Mouse (Mus musculus): ENCODE measurements around the gene Dpagt1. TPM values are rescaled to one million over a fixed set of nuclear protein-coding genes. Genes with fewer than 3 reads are reported as not detected.

Gene Dpagt1
- polyA plus RNA-seq, 1 experiment from 2014 or later: 40.4 TPM

GRCm38 (mm10) chr9:44307248-44307647 is 18.6 kb upstream of the Dpagt1 start:
- Histone ChIP-seq H3K4me3 (no peak overlapping the region), H3K36me3 (peaks cover 17% of the 10 kb centered on the region), H3K27me3 (no peaks in the 10 kb centered on the region), H3K9me3 (no peaks in the 10 kb centered on the region), H3K4me1 (replicated peaks) (peaks cover 31% of the 10 kb centered on the region), H3K27ac (no peak overlapping the region), H3K9ac (no peak overlapping the region), H3K4me2 (no peak overlapping the region)
- no peak for ATAC-seq (ENCODE audit: low FRiP score)
- 94% methylated on average over 2 of the region's 2 CpGs for WGBS

DNA sequence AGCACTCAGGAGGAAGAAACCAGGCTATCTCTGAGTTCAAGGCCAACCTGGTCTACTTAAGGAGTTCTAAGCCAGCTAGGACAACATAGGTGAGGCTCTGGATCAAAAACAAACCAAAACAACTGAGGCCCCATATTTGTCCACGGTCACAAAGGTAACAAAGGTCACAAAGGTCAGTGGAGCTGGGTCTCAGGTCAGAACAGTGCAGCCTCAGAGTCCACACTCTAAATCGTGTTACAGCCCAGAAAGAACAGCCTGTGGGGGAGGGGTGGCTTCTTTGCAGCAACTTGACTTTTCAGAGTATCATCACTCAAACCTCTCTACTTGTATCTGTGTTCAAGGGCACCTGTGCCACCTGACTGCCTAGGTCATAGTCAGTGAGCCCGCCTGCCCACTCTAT is 16.1 kb upstream of the Dpagt1 start:
- H3K4me3 ChIP-seq: no peak overlapping the region
- H3K4me1 ChIP-seq (replicated peaks): peaks cover 22% of the 10 kb centered on the region
- peaks cover 38% of the 10 kb centered on the region for H3K36me3 ChIP-seq
- no peaks in the 10 kb centered on the region for H3K27me3 ChIP-seq
- no peak overlapping the region for H3K27ac ChIP-seq
- H3K4me2 ChIP-seq: no peak overlapping the region
- 70% methylated on average over 3 of the region's 3 CpGs for WGBS
- H3K9me3 ChIP-seq: no peaks in the 10 kb centered on the region
- no peak for ATAC-seq (ENCODE audit: low FRiP score)
- H3K9ac ChIP-seq: no peak overlapping the region

- 27% methylated on average over 10 of the region's 10 CpGs for WGBS
- no peak for ATAC-seq (ENCODE audit: low FRiP score)
- no peak overlapping the region for H3K27ac ChIP-seq
These were observed 15.1 kb upstream of the Dpagt1 start for GRCm38 (mm10) chr9:44310750-44311135.

DNA sequence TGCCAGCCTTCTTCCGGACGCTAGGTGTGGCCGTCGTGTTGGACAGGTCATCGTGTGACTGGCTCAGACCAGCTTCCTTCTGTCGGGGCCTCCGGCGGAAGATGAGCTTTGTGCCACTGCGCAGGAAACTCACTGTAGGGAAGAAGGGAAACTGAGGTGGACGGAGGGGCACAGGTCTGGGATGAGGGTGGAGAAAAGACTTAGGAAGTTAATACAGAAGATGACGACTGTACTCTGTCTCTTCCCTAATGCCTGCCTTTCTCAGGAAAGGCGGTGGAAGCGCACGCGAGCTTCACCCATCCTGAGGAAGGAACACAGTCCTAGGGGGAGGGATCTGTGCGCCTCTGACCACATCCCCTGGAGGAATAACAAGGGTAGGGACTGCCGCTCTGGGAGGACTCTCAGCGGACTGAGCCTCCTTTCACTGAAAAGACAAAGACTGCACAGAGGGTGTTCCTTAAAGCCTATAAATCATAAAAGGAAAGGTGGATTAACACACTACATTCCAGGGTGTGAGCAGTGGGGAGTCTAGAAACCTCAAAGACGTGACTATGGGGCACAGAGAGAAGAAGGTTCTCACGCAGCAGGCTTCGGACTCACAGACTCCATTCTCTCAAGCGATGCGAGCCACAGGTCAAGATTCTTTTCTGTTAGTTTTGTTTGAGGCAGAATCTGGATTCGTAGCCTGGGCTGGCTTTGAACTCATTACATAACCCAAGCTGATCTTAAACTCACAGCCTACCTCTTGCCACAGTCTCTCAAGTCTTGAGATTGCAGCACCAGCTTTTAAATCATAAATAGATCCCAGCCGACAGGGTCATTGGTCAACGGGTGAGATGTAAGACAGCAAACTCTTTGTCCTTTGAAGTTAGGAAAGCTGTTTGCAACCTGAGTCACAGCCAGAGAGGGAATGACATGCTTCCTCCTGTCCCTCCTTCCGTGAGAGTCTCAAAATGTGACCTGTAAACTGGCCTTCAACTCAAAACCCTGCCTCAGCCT is 14.4 kb upstream of the Dpagt1 start:
- no peak overlapping the region for H3K4me2 ChIP-seq
- 0 out of 2 replicates have a peak, but pooled peaks have one; percentile 12 for ATAC-seq (ENCODE audit: low FRiP score)
- peak overlapping the region; percentile 49; the same call in 1 of the 2 replicates for H3K9ac ChIP-seq
- H3K4me1 ChIP-seq (replicated peaks): peaks cover 19% of the 10 kb centered on the region; the same call in 1 of the 2 replicates
- no peak overlapping the region for H3K4me3 ChIP-seq
- H3K9me3 ChIP-seq: no peaks in the 10 kb centered on the region
- H3K27me3 ChIP-seq: no peaks in the 10 kb centered on the region
- H3K27ac ChIP-seq: 0 out of 2 replicates have a peak overlapping the region, but pooled peaks have one; percentile 6
- H3K36me3 ChIP-seq: peaks cover 55% of the 10 kb centered on the region
- WGBS: 8% methylated on average over 27 of the region's 27 CpGs

More at GRCm38 (mm10) chr9:44310750-44311135, 15.1 kb upstream of the Dpagt1 start:
- H3K4me3 ChIP-seq: no peak overlapping the region
- no peaks in the 10 kb centered on the region for H3K27me3 ChIP-seq
- peaks cover 19% of the 10 kb centered on the region; the same call in 1 of the 2 replicates for H3K4me1 ChIP-seq (replicated peaks)
- no peaks in the 10 kb centered on the region for H3K9me3 ChIP-seq
- H3K36me3 ChIP-seq: peaks cover 48% of the 10 kb centered on the region
- 0 out of 2 replicates have a peak overlapping the region, but pooled peaks have one; percentile 49 for H3K9ac ChIP-seq
- no peak overlapping the region for H3K4me2 ChIP-seq

DNA sequence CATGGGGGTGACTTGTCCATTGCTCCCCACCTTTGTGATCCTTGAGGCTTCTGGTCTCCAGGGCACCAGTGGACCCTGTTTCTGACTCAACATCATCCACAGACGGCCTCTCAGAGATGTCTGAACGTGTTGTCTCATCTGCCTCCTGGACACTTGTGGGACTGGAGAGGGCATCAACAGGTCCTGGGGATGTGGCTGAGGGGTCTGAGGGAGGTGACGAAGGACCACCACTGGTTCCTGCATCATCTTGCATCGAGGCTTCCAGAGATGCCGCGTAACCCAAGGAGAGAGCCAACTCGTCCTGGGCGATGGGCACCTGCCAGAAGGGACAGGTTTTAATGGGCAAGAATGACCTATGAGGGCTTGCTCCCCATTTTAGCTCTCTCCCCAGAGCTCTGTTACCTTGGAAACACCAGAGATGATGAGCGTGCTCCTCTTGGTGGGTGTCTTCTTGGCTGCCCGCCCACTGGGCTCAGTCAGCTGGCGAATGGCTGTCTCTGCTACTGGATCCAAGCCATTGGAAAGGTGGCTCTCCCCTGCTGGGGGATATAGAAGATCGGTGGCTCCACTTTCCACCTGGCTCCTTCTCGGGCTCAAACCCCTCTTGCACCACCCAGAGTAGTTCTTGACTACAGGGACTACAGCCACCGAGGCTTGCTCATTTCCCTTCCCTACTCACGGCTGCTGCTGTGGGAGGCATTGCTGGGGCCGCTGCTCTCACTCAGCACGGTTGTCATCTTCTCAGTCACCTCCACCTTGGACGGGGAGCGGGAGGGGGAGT is 12.2 kb upstream of the Dpagt1 start:
- H3K36me3 ChIP-seq: peaks cover 65% of the 10 kb centered on the region
- H3K9ac ChIP-seq: no peak overlapping the region; the same call in 1 of the 2 replicates
- 72% methylated on average over 19 of the region's 19 CpGs for WGBS
- H3K4me3 ChIP-seq: no peak overlapping the region
- H3K27me3 ChIP-seq: no peaks in the 10 kb centered on the region
- H3K4me2 ChIP-seq: no peak overlapping the region
- ATAC-seq (ENCODE audit: low FRiP score): no peak
- peaks cover 41% of the 10 kb centered on the region for H3K4me1 ChIP-seq (replicated peaks)
- no peak overlapping the region for H3K27ac ChIP-seq
- no peaks in the 10 kb centered on the region for H3K9me3 ChIP-seq

- no peaks in the 10 kb centered on the region for H3K9me3 ChIP-seq
- H3K9ac ChIP-seq: no peak overlapping the region; the same call in 1 of the 2 replicates
- no peak for ATAC-seq (ENCODE audit: low FRiP score)
- no peak overlapping the region for H3K27ac ChIP-seq
- H3K4me3 ChIP-seq: no peak overlapping the region
- no peak overlapping the region for H3K4me2 ChIP-seq
- H3K4me1 ChIP-seq (replicated peaks): peaks cover 46% of the 10 kb centered on the region
- WGBS: 73% methylated on average over 4 of the region's 4 CpGs
- H3K36me3 ChIP-seq: peaks cover 65% of the 10 kb centered on the region
- H3K27me3 ChIP-seq: no peaks in the 10 kb centered on the region
These were observed 11.6 kb upstream of the Dpagt1 start for GRCm38 (mm10) chr9:44314257-44314547.

- peaks cover 65% of the 10 kb centered on the region for H3K36me3 ChIP-seq
These were observed 10.9 kb upstream of the Dpagt1 start for GRCm38 (mm10) chr9:44314910-44315309.

GRCm38 (mm10) chr9:44317452-44317851 is 8.4 kb upstream of the Dpagt1 start:
- no peak for ATAC-seq (ENCODE audit: low FRiP score)
- 73% methylated on average over 4 of the region's 4 CpGs for WGBS
- Histone ChIP-seq H3K9me3 (no peaks in the 10 kb centered on the region), H3K4me3 (no peak overlapping the region), H3K36me3 (peaks cover 50% of the 10 kb centered on the region), H3K9ac (peak overlapping the region; percentile 98; the same call in 1 of the 2 replicates), H3K27ac (no peak overlapping the region), H3K4me2 (peak overlapping the region; percentile 94), H3K27me3 (no peaks in the 10 kb centered on the region), H3K4me1 (replicated peaks) (peaks cover 47% of the 10 kb centered on the region)

More at GRCm38 (mm10) chr9:44314910-44315309, 10.9 kb upstream of the Dpagt1 start:
- H3K4me3 ChIP-seq: no peak overlapping the region
- H3K27ac ChIP-seq: no peak overlapping the region
- 95% methylated on average over 18 of the region's 18 CpGs for WGBS
- 0 out of 2 replicates have a peak overlapping the region, but pooled peaks have one; percentile 19 for H3K9ac ChIP-seq
- H3K27me3 ChIP-seq: no peaks in the 10 kb centered on the region
- H3K4me2 ChIP-seq: no peak overlapping the region
- H3K4me1 ChIP-seq (replicated peaks): peaks cover 48% of the 10 kb centered on the region
- ATAC-seq (ENCODE audit: low FRiP score): no peak
- no peaks in the 10 kb centered on the region for H3K9me3 ChIP-seq

- no peaks in the 10 kb centered on the region for H3K9me3 ChIP-seq
- H3K4me1 ChIP-seq (replicated peaks): peaks cover 47% of the 10 kb centered on the region
- no peaks in the 10 kb centered on the region for H3K27me3 ChIP-seq
- H3K4me2 ChIP-seq: peak overlapping the region; percentile 94
- peak overlapping the region; percentile 97 for H3K4me3 ChIP-seq
- 74% methylated on average over 5 of the region's 5 CpGs for WGBS
- H3K27ac ChIP-seq: no peak overlapping the region
- ATAC-seq (ENCODE audit: low FRiP score): no peak
- peaks cover 42% of the 10 kb centered on the region for H3K36me3 ChIP-seq
- peak overlapping the region; percentile 98 for H3K9ac ChIP-seq
These were observed 7.6 kb upstream of the Dpagt1 start for GRCm38 (mm10) chr9:44318076-44318825.

DNA sequence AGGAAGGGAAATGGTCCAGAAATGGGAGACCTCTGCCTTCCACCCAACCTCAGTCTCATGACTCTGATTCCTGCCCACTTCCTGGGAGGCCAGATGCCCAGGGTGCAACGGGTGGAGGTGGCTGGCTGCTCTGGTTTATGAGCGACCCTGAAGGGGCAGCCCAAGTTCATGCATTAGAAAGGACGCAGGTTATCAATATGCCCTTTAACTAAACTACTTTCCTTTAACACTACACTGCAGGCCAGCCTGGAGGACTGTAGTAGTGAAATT is 7.1 kb upstream of the Dpagt1 start:
- Histone ChIP-seq H3K27ac (no peak overlapping the region), H3K36me3 (peaks cover 37% of the 10 kb centered on the region), H3K4me1 (replicated peaks) (peaks cover 44% of the 10 kb centered on the region), H3K4me2 (peak overlapping the region; percentile 94), H3K9ac (peak overlapping the region; percentile 98), H3K27me3 (no peaks in the 10 kb centered on the region), H3K4me3 (peak overlapping the region; percentile 97), H3K9me3 (no peaks in the 10 kb centered on the region)
- WGBS: 35% methylated on average over 3 of the region's 3 CpGs
- no peak for ATAC-seq (ENCODE audit: low FRiP score)

GRCm38 (mm10) chr9:44319105-44319886 is 6.5 kb upstream of the Dpagt1 start:
- no peaks in the 10 kb centered on the region for H3K27me3 ChIP-seq
- WGBS: 3% methylated on average over 37 of the region's 37 CpGs
- ATAC-seq (ENCODE audit: low FRiP score): peak; percentile 2; the same call in 1 of the 2 replicates

More at GRCm38 (mm10) chr9:44319105-44319886, 6.5 kb upstream of the Dpagt1 start:
- Histone ChIP-seq H3K36me3 (peaks cover 32% of the 10 kb centered on the region), H3K27ac (peak overlapping the region; percentile 89), H3K4me3 (peak overlapping the region; percentile 97), H3K9me3 (no peaks in the 10 kb centered on the region), H3K9ac (peak overlapping the region; percentile 98), H3K4me2 (peak overlapping the region; percentile 94), H3K4me1 (replicated peaks) (peaks cover 39% of the 10 kb centered on the region)
